Mouse (Mus musculus): ENCODE measurements at regions not wholly inside any gene's neighbourhood (a gene's known extent, or its start where the extent isn't known, plus 50 kb on each side); places are given as distances from the start of the nearest gene placed in this dataset.

DNA sequence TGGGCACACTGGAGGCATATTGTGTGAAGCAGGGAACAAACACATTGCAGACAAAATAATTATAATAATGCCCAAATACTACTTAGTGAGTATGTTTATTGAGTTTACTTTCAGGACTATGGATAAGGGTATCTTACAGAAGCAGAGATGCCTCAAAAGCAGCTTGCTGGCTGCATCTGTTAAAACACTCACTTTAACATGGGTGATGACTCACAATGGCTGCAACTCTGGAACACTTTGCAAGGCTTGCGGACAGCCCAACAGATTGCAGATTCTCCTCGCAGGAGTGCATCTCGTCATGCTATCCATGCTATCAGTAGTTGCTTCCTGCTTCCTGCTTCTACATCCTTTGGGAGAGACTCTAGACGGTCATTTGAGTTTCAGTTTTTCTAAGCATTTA lies 373.2 kb upstream of the Arpp21 start:
- H3K27ac ChIP-seq: no peak overlapping the region
- ATAC-seq (ENCODE audit: low read depth) (no peak), DNase-seq (no peak)
- H3K4me1 ChIP-seq (replicated peaks): no peaks in the 10 kb centered on the region
- no peak overlapping the region for H3K4me3 ChIP-seq (replicated peaks)
- no peaks in the 10 kb centered on the region for H3K27me3 ChIP-seq
- H3K36me3 ChIP-seq: no peaks in the 10 kb centered on the region
- WGBS (ENCODE audit: insufficient replicate concordance): 49% methylated on average over 4 of the region's 4 CpGs
- H3K9me3 ChIP-seq (replicated peaks): no peaks in the 10 kb centered on the region
- H3K4me2 ChIP-seq: no peak overlapping the region
- H3K9ac ChIP-seq: no peak overlapping the region

DNA sequence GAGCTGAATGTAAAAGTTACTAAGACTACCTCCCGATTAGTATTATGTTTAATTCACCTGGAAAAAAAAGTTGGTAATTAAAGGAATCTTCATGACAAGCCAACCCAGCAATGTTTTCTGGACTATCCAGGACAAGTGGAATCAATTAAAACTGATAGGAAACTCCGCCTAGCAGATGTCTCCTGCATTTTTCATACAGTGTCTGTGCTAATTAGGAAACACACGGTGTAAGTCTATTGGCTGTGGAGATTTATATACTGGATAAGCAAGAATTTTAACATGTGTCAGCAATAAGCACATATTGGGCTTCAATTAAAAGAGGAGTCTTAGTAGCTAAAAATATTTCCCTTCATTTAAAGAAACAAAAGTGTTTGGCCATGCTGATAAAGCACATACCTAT lies 371.5 kb upstream of the Arpp21 start:
- H3K9me3 ChIP-seq (replicated peaks): no peaks in the 10 kb centered on the region
- DNase-seq: no peak
- no peaks in the 10 kb centered on the region for H3K27me3 ChIP-seq
- 56% methylated on average over 3 of the region's 3 CpGs for WGBS (ENCODE audit: insufficient replicate concordance)
- H3K4me3 ChIP-seq (replicated peaks): no peak overlapping the region
- no peaks in the 10 kb centered on the region for H3K4me1 ChIP-seq (replicated peaks)
- H3K36me3 ChIP-seq: no peaks in the 10 kb centered on the region
- H3K4me2 ChIP-seq: no peak overlapping the region
- no peak for ATAC-seq (ENCODE audit: low read depth)
- H3K27ac ChIP-seq: no peak overlapping the region
- H3K9ac ChIP-seq: no peak overlapping the region

DNA sequence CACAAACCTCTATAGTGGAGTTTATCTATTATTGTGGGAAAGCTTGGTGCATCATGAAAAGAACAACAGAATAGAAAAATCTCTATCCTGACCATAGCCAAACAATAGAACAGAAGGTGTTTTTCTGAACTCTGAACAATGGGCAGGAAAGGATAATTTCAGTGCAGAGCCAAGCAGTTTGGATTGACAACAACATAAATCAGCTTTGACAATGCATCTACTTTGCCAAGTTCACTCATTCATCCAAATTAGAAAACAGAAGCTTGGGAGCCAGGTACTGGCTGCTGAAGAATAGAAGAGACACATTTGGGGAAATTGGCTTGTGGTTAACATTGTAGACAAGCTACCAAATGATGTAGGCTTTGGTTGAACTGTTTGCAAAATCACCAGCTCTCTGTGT lies 360.0 kb upstream of the Arpp21 start:
- no peak overlapping the region for H3K4me2 ChIP-seq
- H3K4me1 ChIP-seq (replicated peaks): no peaks in the 10 kb centered on the region
- no peaks in the 10 kb centered on the region for H3K27me3 ChIP-seq
- ATAC-seq (ENCODE audit: low read depth) (no peak), DNase-seq (no peak)
- no peak overlapping the region for H3K4me3 ChIP-seq (replicated peaks)
- H3K36me3 ChIP-seq: no peaks in the 10 kb centered on the region
- H3K27ac ChIP-seq: no peak overlapping the region
- H3K9ac ChIP-seq: no peak overlapping the region
- no peaks in the 10 kb centered on the region for H3K9me3 ChIP-seq (replicated peaks)

DNA sequence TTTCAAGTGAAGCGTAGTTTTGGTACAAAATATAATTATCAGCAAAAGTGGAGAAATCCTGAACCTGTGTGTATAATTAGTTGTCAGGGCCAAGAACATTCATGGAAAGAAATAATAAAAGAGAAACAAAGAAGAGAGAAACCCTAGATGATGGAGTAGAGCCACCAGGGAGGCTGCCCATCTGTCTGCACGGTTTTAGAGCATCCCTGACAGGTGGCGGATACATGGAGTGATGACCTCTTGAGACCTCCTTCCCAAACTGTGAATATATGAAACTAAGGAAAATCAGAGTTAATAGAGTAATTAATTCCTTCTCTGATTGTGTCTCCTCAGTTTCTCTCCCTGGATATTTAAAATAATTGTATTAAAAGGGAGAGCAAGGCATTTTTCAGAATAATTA lies 354.5 kb upstream of the Arpp21 start:
- Histone ChIP-seq H3K9ac (no peak overlapping the region), H3K27me3 (no peaks in the 10 kb centered on the region), H3K4me1 (replicated peaks) (no peaks in the 10 kb centered on the region), H3K27ac (no peak overlapping the region), H3K36me3 (no peaks in the 10 kb centered on the region), H3K4me2 (no peak overlapping the region), H3K4me3 (replicated peaks) (no peak overlapping the region), H3K9me3 (replicated peaks) (no peaks in the 10 kb centered on the region)
- DNase-seq (no peak), ATAC-seq (ENCODE audit: low read depth) (no peak)
- WGBS (ENCODE audit: insufficient replicate concordance): 51% methylated on average over 3 of the region's 3 CpGs

DNA sequence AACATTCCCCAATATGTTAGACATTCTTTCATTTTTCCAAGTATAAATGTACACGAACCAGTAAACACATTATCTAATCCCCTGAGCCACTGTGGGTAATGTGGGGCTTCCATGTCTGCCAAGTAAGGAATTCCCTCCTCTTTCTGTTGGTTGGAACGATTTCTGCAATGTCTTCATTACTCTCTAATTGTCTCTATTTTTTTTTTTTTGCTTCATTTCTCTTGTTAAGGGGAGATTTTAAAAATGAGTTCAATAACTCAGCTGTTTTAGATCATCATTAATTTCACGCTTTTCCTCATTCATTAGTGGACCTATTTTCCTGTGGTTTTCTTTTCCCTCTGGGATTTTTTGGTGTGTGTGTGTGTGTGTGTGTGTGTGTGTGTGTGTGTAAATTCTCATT lies 337.6 kb upstream of the Arpp21 start:
- H3K27me3 ChIP-seq: no peaks in the 10 kb centered on the region
- H3K4me1 ChIP-seq (replicated peaks): no peaks in the 10 kb centered on the region
- H3K9ac ChIP-seq: no peak overlapping the region
- ATAC-seq (ENCODE audit: low read depth) (no peak), DNase-seq (no peak)
- no peak overlapping the region for H3K27ac ChIP-seq
- H3K4me2 ChIP-seq: no peak overlapping the region
- 55% methylated on average over 3 of the region's 3 CpGs for WGBS (ENCODE audit: insufficient replicate concordance)
- no peaks in the 10 kb centered on the region for H3K9me3 ChIP-seq (replicated peaks)
- no peaks in the 10 kb centered on the region for H3K36me3 ChIP-seq
- no peak overlapping the region for H3K4me3 ChIP-seq (replicated peaks)

DNA sequence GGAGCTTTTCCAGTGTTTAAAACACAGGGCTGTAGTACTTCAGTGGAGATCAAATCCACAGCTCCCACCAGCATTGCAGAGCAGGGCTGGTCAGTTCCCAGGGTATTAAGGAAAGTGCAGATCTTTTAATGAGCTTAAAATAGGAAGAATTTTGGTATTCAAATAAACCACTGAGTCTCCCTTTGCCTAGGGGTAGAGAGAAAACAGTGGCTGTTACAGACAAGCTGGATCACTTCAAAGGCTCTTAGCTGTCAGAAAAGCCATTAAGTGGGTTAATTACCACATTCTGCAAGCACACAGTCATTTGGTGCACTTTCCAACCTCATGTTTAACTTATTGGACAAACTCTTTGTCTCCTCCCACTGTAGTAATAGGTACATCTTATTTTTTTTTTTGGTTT lies 325.6 kb upstream of the Arpp21 start:
- no peak overlapping the region for H3K9ac ChIP-seq
- DNase-seq (no peak), ATAC-seq (ENCODE audit: low read depth) (no peak)
- no peaks in the 10 kb centered on the region for H3K27me3 ChIP-seq
- H3K4me2 ChIP-seq: no peak overlapping the region
- H3K4me1 ChIP-seq (replicated peaks): no peaks in the 10 kb centered on the region
- no peaks in the 10 kb centered on the region for H3K36me3 ChIP-seq
- H3K4me3 ChIP-seq (replicated peaks): no peak overlapping the region
- no peaks in the 10 kb centered on the region for H3K9me3 ChIP-seq (replicated peaks)
- H3K27ac ChIP-seq: no peak overlapping the region

DNA sequence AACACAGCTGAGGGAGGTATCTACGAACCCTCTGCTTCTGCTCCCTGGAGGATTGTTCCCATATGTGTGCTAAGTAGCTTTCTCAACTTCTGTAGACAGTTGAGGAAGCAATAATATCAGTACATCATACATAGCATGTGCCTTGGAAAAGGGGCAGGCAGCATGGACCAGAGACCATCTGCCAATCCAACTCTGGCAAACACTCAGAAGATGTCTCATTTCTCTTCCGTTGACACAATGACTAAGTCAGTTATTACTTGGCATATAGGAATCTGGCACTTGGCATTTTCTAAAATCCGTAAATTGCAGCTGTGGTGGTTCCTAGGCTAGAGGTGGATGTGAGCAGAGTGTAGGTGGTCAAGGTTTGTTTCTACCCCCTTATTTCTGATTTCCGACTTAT lies 324.5 kb upstream of the Arpp21 start:
- WGBS (ENCODE audit: insufficient replicate concordance): 63% methylated on average over 4 of the region's 4 CpGs

DNA sequence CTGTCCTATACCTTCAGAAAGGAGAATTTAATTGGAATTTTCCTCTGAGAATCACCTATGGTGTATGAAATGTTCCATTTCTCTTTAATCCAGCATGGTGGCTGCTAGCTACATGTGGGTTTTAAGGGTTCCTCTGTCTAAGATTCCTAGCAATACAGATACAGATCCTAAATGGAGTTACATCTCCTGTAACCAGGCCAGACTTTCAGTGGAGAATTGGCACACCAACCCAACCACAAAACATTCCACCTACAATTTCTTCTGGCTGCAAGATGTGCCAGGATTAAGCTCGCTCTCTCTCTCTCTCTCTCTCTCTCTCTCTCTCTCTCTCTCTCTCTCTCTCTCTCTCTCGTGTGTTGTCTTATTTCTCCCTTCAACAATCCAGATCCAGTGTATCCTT lies 302.2 kb upstream of the Arpp21 start:
- Histone ChIP-seq H3K4me3 (replicated peaks) (no peak overlapping the region), H3K4me2 (no peak overlapping the region), H3K36me3 (no peaks in the 10 kb centered on the region), H3K9me3 (replicated peaks) (no peaks in the 10 kb centered on the region), H3K27me3 (no peaks in the 10 kb centered on the region), H3K4me1 (replicated peaks) (no peaks in the 10 kb centered on the region), H3K27ac (no peak overlapping the region), H3K9ac (no peak overlapping the region)
- 46% methylated on average over 2 of the region's 2 CpGs for WGBS (ENCODE audit: insufficient replicate concordance)
- ATAC-seq (ENCODE audit: low read depth) (no peak), DNase-seq (no peak)

More for the DNA sequence above, 324.5 kb upstream of the Arpp21 start:
- H3K9me3 ChIP-seq (replicated peaks): no peaks in the 10 kb centered on the region
- no peaks in the 10 kb centered on the region for H3K27me3 ChIP-seq
- H3K36me3 ChIP-seq: no peaks in the 10 kb centered on the region
- no peak overlapping the region for H3K27ac ChIP-seq
- no peaks in the 10 kb centered on the region for H3K4me1 ChIP-seq (replicated peaks)
- no peak for ATAC-seq (ENCODE audit: low read depth)
- no peak overlapping the region for H3K4me3 ChIP-seq (replicated peaks)
- no peak for DNase-seq
- H3K4me2 ChIP-seq: no peak overlapping the region
- H3K9ac ChIP-seq: no peak overlapping the region

DNA sequence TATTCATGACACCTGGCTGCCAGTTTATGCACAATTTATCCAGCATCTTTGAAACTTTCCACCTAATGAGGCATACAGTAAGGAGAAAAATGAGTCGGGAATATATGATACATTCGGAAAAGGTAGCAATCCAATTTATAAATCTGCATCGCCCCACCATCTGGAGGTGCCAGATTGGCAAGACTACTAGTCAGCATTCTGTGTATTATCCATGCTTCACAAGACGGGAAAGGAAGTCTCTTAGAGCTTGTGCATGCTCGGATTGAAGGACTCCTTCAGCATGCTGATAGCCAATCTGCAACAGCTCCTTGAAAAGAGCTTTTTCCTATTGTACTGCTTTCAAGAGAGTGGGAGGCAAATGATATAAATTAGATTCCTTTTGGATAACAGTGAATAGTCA lies 289.6 kb upstream of the Arpp21 start:
- no peaks in the 10 kb centered on the region for H3K36me3 ChIP-seq
- H3K4me2 ChIP-seq: no peak overlapping the region
- ATAC-seq (ENCODE audit: low read depth) (no peak), DNase-seq (no peak)
- no peak overlapping the region for H3K4me3 ChIP-seq (replicated peaks)
- H3K27me3 ChIP-seq: no peaks in the 10 kb centered on the region
- 0 out of 2 replicates have a peak, but pooled peaks cover 5% of the 10 kb centered on the region for H3K9me3 ChIP-seq (replicated peaks)
- WGBS (ENCODE audit: insufficient replicate concordance): 58% methylated on average over 5 of the region's 5 CpGs
- no peak overlapping the region for H3K27ac ChIP-seq
- no peaks in the 10 kb centered on the region for H3K4me1 ChIP-seq (replicated peaks)
- H3K9ac ChIP-seq: no peak overlapping the region

DNA sequence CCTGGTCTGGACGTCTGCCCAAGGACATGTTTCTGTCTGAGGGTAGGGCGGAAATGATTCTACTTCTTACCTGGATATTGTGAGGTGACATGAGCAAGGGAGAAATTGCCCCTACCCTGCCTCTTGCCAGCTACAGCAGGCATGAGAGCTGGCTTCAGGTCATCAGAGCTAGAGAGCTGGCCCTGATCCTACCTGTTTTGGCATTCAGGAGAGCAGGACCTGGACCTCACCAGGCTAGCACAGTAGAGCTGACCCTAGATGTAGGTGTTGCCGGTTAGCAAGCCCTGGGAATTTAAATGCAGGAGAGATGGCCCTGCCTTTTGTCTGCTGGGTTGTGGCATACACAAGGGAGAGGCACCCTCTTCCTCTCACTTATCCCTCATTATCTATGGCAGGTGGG lies 287.5 kb upstream of the Arpp21 start:
- H3K4me1 ChIP-seq (replicated peaks): no peaks in the 10 kb centered on the region

DNA sequence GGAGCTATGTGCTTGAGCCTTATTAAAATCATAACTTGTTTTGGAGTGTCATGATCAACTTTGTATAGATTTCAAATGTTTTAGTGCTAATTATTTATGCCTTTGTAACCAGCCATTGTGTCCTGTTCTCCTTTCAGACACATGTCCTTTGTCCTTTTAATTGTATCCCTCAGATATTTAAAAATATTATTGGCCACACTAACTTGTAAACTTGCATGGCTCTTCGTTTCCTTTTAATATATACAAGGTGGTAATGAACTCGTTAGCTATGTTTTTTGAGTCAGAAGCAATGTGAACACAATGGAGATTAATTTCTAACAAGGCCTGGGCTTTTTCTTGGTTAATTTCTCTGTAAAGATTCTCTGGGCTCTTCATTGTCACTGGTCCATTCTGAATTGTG lies 275.0 kb upstream of the Arpp21 start:
- no peak overlapping the region for H3K27ac ChIP-seq
- no peaks in the 10 kb centered on the region for H3K4me1 ChIP-seq (replicated peaks)
- H3K36me3 ChIP-seq: no peaks in the 10 kb centered on the region
- H3K27me3 ChIP-seq: no peaks in the 10 kb centered on the region
- no peaks in the 10 kb centered on the region for H3K9me3 ChIP-seq (replicated peaks)
- ATAC-seq (ENCODE audit: low read depth) (no peak), DNase-seq (no peak)
- H3K4me2 ChIP-seq: no peak overlapping the region
- WGBS (ENCODE audit: insufficient replicate concordance): 28% methylated on average over 2 of the region's 2 CpGs
- H3K9ac ChIP-seq: no peak overlapping the region
- H3K4me3 ChIP-seq (replicated peaks): no peak overlapping the region

More for the DNA sequence above, 287.5 kb upstream of the Arpp21 start:
- no peak overlapping the region for H3K27ac ChIP-seq
- H3K4me3 ChIP-seq (replicated peaks): no peak overlapping the region
- 54% methylated on average over 3 of the region's 3 CpGs for WGBS (ENCODE audit: insufficient replicate concordance)
- ATAC-seq (ENCODE audit: low read depth) (no peak), DNase-seq (no peak)
- H3K27me3 ChIP-seq: no peaks in the 10 kb centered on the region
- no peaks in the 10 kb centered on the region for H3K36me3 ChIP-seq
- 0 out of 2 replicates have a peak, but pooled peaks cover 5% of the 10 kb centered on the region for H3K9me3 ChIP-seq (replicated peaks)
- no peak overlapping the region for H3K9ac ChIP-seq
- no peak overlapping the region for H3K4me2 ChIP-seq

DNA sequence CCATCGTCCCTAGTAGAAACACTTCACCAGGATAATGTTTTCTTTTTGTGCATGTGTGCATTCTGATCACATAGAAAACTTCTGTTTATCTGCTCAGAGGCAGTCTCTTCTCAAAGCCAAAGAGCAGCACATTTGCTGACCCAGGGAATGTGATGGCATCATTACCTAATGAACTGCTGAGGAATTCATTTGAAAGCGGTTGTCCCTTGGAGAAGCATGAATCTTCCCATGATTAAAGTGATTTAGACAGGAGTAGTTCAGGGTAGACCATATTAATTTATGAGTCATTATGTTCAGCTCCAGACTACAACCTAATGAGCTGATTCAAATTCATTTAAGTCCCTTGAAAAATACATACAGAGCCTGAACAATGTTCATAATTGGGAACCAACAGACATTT lies 271.1 kb upstream of the Arpp21 start:
- no peaks in the 10 kb centered on the region for H3K4me1 ChIP-seq (replicated peaks)
- no peak overlapping the region for H3K4me3 ChIP-seq (replicated peaks)
- no peaks in the 10 kb centered on the region for H3K9me3 ChIP-seq (replicated peaks)
- ATAC-seq (ENCODE audit: low read depth) (no peak), DNase-seq (no peak)
- no peak overlapping the region for H3K9ac ChIP-seq
- no peak overlapping the region for H3K27ac ChIP-seq
- H3K36me3 ChIP-seq: no peaks in the 10 kb centered on the region
- no peaks in the 10 kb centered on the region for H3K27me3 ChIP-seq
- 60% methylated on average over 2 of the region's 2 CpGs for WGBS (ENCODE audit: insufficient replicate concordance)
- H3K4me2 ChIP-seq: no peak overlapping the region

DNA sequence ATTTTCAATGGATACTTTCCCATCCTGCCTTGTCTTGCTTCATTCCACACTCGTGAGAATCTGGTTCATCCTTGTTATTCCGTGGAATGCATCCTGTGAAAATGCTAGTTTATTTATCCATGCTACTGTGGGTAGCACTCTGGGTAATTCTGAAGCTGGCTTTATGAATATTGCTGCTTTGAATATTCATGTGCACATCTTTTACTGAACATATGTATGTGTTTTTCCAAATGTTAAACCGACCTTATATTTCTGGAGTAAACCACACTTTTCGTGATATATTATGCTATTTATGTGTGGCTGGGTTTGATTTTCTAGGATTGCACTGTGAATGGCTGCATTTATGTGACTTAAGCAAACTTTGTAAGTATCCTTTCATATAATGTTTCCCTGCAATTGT lies 262.9 kb upstream of the Arpp21 start:
- Histone ChIP-seq H3K9me3 (replicated peaks) (no peaks in the 10 kb centered on the region), H3K27me3 (no peaks in the 10 kb centered on the region), H3K4me1 (replicated peaks) (no peaks in the 10 kb centered on the region), H3K9ac (no peak overlapping the region), H3K4me3 (replicated peaks) (no peak overlapping the region), H3K27ac (no peak overlapping the region), H3K4me2 (no peak overlapping the region), H3K36me3 (no peaks in the 10 kb centered on the region)
- no peak for ATAC-seq (ENCODE audit: low read depth)
- no peak for DNase-seq
- WGBS (ENCODE audit: insufficient replicate concordance): 57% methylated on average over 4 of the region's 4 CpGs

Data from liver, embryonic 13.5 days (tissue).